Mouse (Mus musculus) small intestine, adult 2 months (tissue): ENCODE measurements around the gene D330020A13Rik. TPM values are rescaled to one million over a fixed set of nuclear protein-coding genes. Genes with fewer than 3 reads are reported as not detected.

Source experiments
- H3K27ac ChIP-seq: fragments of 200-500 bp; 2 replicates; pipeline ENCODE4 v1.5.1; 2012; ENCODE audit warnings: low read depth, low read length, control low read depth, inconsistent platforms; ENCODE audit not compliant: insufficient read depth
- H3K27me3 ChIP-seq: fragments of 200-500 bp; 2 replicates; pipeline ENCODE4 v1.6.1; 2012; ENCODE audit warnings: mild to moderate bottlenecking, moderate library complexity, low read length, inconsistent platforms; ENCODE audit not compliant: control insufficient read depth, insufficient read depth
- H3K36me3 ChIP-seq: fragments of 200-500 bp; 2 replicates; pipeline ENCODE4 v1.6.1; 2012; ENCODE audit warnings: mild to moderate bottlenecking, low read length, control low read depth, inconsistent platforms; ENCODE audit not compliant: control insufficient read depth, insufficient read depth
- H3K4me1 ChIP-seq: fragments of 200-500 bp; 2 replicates; pipeline ENCODE4 v1.6.1; 2012; ENCODE audit warnings: low read length, inconsistent platforms, mixed read lengths; ENCODE audit not compliant: control insufficient read depth, insufficient read depth, insufficient read length
- H3K4me3 ChIP-seq: fragments of 200-500 bp; 2 replicates; pipeline ENCODE4 v1.5.1; 2012; ENCODE audit warnings: low read depth, mild to moderate bottlenecking, control low read depth, inconsistent platforms, low read length, moderate library complexity
- CTCF ChIP-seq: fragments of 200-500 bp; IDR thresholded peaks from 2 replicates; pipeline ENCODE4 v1.5.1; 2012; ENCODE audit warnings: low read depth, mild to moderate bottlenecking, control low read depth, inconsistent platforms, low read length, moderate library complexity, mixed read lengths; ENCODE audit not compliant: insufficient replicate concordance, insufficient read length; ENCODE audit errors: extremely low read depth
- POLR2A ChIP-seq: fragments of 200-500 bp; IDR thresholded peaks from 2 replicates; pipeline ENCODE4 v1.6.1; 2012; ENCODE audit warnings: low read depth, mild to moderate bottlenecking, control low read depth, inconsistent platforms, low read length, moderate library complexity
- WGBS: fragments of 180-500 bp; shearing (Covaris S2); methylation state at CpG from one replicate; pipeline ENCODE4 v1.1.7; 2018; 5-methylcytosine and 5-hydroxymethylcytosine counted together
- polyA plus RNA-seq: library from polyadenylated mRNA; depleted of rRNA; stranded (reverse); fragments of >200 nt; gene quantifications from 2 replicates; pipeline ENCODE4 v1.2.3, GENCODE M21; 2012; rRNA removed

D330020A13Rik gene
- 0.29 TPM in 1 of 2 replicates, not detected in the other for polyA plus RNA-seq

- Histone ChIP-seq H3K27me3 (no peaks in the 10 kb centered on the region; the same call in 1 of the 2 replicates), H3K4me3 (peak within 1 kb of the TSS; percentile 80), H3K27ac (no peak within 1 kb of the TSS), H3K4me1 (peaks cover 4% of the 10 kb centered on the region; the same call in 1 of the 2 replicates), H3K36me3 (no peaks in the 10 kb centered on the region)
- under 1% methylated on average over 78 of the region's 79 CpGs for WGBS
- TF ChIP-seq POLR2A (no peak), CTCF (no peak)
These were observed at the start of gene D330020A13Rik, which contains the start of gene B4galnt3 for GRCm38 (mm10) chr6:120294056-120294784. D330020A13Rik (plus strand) TSS chr6:120294364. B4galnt3 (minus strand) TSS chr6:120294559.

GRCm38 (mm10) chr6:120246676-120247075 is 47.5 kb upstream of the D330020A13Rik start:
- H3K27ac ChIP-seq, result no peak overlapping the region
- TF ChIP-seq CTCF (no peak), POLR2A (no peak)
- H3K4me1 ChIP-seq, result peaks cover 24% of the 10 kb centered on the region; the same call in 1 of the 2 replicates
- H3K4me3 ChIP-seq, result no peak overlapping the region
- no peaks in the 10 kb centered on the region for H3K27me3 ChIP-seq
- no peaks in the 10 kb centered on the region for H3K36me3 ChIP-seq
- 88% methylated on average over 5 of the region's 5 CpGs for WGBS

- no peak overlapping the region for H3K4me3 ChIP-seq
- no peak for TF ChIP-seq CTCF
- TF ChIP-seq POLR2A, result no peak
- no peaks in the 10 kb centered on the region for H3K36me3 ChIP-seq
- H3K27ac ChIP-seq, result no peak overlapping the region
- 70% methylated on average over 5 of the region's 5 CpGs for WGBS
- H3K4me1 ChIP-seq, result peaks cover 21% of the 10 kb centered on the region
- H3K27me3 ChIP-seq, result no peaks in the 10 kb centered on the region
These were observed 44.3 kb upstream of the D330020A13Rik start for GRCm38 (mm10) chr6:120249831-120250230.

- WGBS, result 22% methylated on average over 7 of the region's 7 CpGs
- H3K27me3 ChIP-seq, result no peaks in the 10 kb centered on the region
- H3K27ac ChIP-seq, result peak overlapping the region; percentile 76
- H3K4me1 ChIP-seq, result peaks cover 28% of the 10 kb centered on the region
- H3K4me3 ChIP-seq, result 0 out of 2 replicates have a peak overlapping the region, but pooled peaks have one; percentile 2
- no peaks in the 10 kb centered on the region for H3K36me3 ChIP-seq
- TF ChIP-seq POLR2A (no peak), CTCF (no peak)
These were observed 43.2 kb upstream of the D330020A13Rik start for GRCm38 (mm10) chr6:120251010-120251409.

GRCm38 (mm10) chr6:120252741-120253140 is 41.4 kb upstream of the D330020A13Rik start:
- Histone ChIP-seq H3K4me1 (peaks cover 32% of the 10 kb centered on the region), H3K4me3 (no peak overlapping the region), H3K27ac (peak overlapping the region; percentile 30), H3K27me3 (no peaks in the 10 kb centered on the region), H3K36me3 (no peaks in the 10 kb centered on the region)
- no peak for TF ChIP-seq POLR2A
- TF ChIP-seq CTCF, result no peak
- WGBS, result 55% methylated on average over 2 of the region's 2 CpGs

- no peaks in the 10 kb centered on the region for H3K36me3 ChIP-seq
- H3K27me3 ChIP-seq, result no peaks in the 10 kb centered on the region
- TF ChIP-seq POLR2A (no peak), CTCF (peak; percentile 55; the same call in 1 of the 2 replicates)
- H3K4me1 ChIP-seq, result peaks cover 31% of the 10 kb centered on the region
- 14% methylated on average over 4 of the region's 4 CpGs for WGBS
- H3K27ac ChIP-seq, result peak overlapping the region; percentile 93
- H3K4me3 ChIP-seq, result peak overlapping the region; percentile 23; the same call in 1 of the 2 replicates
These were observed 39.5 kb upstream of the D330020A13Rik start for GRCm38 (mm10) chr6:120254640-120255039.

GRCm38 (mm10) chr6:120255144-120255543 is 39.0 kb upstream of the D330020A13Rik start:
- TF ChIP-seq CTCF, result no peak
- no peaks in the 10 kb centered on the region for H3K36me3 ChIP-seq
- no peak overlapping the region for H3K4me3 ChIP-seq
- H3K27me3 ChIP-seq, result no peaks in the 10 kb centered on the region
- peak overlapping the region; percentile 93 for H3K27ac ChIP-seq
- WGBS, result 35% methylated on average over 4 of the region's 4 CpGs
- peaks cover 26% of the 10 kb centered on the region for H3K4me1 ChIP-seq
